Mouse (Mus musculus): ENCODE measurements around the gene Mcrip1. TPM values are rescaled to one million over a fixed set of nuclear protein-coding genes. Genes with fewer than 3 reads are reported as not detected.
A peak's percentile ranks its signal among the peaks of the same experiment; 100 is the strongest.
"Not testable (repeated sequence)": the region's sequence is repeated elsewhere in the genome, so short reads cannot be mapped to it uniquely, and the experiment has no call there.

The Mcrip1 gene
- total RNA-seq, 2 experiments from 2014 or later = 23.4 to 64.7 TPM

DNA sequence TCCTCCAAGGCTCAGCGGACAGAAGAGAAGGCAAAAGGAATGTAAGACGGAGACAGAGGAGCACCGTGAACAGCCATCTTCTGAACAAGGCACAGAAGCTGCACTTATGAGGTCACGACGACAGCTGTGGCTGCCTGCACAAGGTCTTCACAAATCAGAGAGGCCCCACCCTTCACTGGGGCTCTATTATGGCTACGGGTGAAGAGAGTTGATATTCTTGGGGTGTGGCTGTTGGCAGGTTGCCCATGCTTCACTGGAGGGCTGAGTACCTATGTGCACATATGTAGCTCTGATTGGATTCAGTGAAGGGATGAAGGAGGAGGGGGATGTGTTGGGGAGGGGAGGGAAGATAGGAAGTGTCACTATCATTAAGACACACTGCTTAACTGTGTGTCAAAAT is 31.0 kb downstream of the Mcrip1 start:
- ATAC-seq (replicated peaks; ENCODE audit: poor library complexity, severe bottlenecking) = no peak

DNA sequence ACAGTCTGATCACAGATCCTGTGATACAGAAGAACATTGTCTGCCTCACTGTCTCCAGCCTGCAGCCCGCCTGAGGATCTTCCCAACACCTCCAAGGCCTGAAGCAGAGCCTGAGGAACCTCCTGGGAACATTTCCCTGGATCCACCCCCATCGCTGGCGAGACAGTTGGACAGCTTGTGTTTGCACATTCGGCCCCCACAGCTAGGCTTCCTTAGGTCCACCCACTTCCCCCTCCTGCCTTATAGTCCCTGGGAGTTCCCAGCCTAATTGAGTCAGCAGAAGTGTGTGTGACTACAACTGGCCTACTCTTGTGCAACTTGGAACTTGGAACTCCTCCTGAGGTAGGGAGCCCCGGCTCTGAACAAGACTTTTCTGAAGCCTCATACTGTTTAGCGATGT is 31.5 kb downstream of the Mcrip1 start:
- ATAC-seq (replicated peaks; ENCODE audit: poor library complexity, severe bottlenecking) = peak; percentile 82

DNA sequence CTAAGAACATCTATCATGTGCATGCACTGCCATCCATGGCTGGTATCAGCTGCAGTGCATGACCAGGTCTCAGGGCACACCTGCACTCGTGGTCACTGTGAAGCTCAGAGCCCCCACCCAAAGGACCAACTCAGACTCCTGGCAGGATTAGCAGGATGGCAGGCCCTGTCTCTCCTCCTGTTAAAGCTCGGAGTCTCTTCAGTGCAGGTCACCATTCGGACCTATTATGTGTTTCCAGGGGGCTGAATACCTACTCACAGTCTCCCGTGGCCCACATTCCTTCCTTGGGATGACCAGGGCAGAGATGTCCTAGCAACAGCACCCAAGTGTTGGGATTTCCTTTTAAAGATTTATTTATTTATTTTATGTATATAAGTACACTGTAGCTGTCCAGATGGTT is 32.4 kb downstream of the Mcrip1 start:
- ATAC-seq (replicated peaks; ENCODE audit: poor library complexity, severe bottlenecking) = no peak

DNA sequence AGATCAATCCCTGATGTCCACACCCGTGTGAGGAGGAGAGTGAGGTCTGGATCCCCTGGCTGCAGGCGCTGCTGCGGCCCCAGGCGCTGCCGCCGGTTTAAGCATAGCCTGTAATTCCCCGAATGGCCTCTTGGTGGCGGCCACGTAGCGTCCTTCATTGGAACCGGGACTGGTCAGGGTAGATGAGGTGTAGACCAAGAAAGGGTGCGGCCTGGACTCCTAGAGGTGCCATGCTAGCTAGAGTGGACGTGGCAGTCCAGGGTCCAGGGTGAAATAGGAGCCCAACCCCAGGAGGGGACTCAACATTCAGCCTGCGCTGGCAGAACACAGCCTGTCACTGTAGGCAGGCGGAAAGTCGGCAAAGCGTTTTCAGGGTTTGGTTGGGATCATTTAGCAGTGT is 33.9 kb downstream of the Mcrip1 start:
- peak; percentile 60 for ATAC-seq (replicated peaks; ENCODE audit: poor library complexity, severe bottlenecking)

DNA sequence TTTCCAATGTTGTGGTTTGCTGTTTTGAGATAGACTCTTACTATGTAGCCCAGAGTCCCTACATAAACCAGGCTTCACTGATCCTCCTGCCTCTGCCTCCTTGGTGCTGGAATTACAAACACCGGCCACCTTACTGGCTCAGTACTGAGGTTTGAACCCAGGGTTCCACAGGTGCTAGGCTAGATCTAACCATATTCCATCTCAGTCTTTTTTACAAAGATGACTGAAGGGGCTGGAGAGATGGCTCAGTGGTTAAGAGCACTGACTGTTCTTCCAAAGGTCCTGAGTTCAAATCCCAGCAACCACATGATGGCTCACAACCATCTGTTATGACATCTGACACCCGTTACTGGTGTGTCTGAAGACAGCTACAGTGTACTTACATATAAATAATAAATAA is 35.3 kb downstream of the Mcrip1 start:
- ATAC-seq (replicated peaks; ENCODE audit: poor library complexity, severe bottlenecking) = not testable (repeated sequence)

DNA sequence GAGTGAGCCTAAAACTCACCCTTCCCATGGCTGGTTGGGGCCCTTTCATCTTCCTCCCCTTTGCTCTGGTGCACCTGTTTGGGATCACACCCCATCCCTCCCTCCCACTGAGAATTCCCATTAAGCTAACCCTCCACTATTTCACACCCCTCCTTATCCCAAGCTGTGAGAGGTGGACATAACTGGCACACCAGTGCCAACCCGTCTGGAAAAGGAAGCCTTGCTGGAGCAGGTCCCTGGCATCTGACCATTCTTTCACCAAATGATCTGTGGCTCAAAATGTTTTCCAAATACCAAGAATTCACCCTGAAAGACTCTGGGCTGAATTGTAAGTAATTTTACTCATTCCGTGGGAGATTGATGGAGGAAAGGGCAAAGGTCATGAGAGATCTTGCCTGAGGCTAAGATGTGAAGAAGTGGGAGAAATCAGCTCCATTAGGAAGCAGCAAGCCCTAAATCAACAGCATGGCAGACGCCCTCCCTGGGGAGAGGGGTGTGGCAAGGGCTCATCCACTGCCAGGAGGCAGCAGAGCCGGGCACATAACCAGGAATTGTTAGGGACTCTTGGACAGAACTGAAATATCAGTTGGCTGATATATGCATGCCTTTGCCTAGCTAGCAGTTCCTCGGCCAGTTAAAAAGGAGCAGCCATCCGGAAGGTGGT is 36.6 kb downstream of the Mcrip1 start:
- ATAC-seq (replicated peaks; ENCODE audit: poor library complexity, severe bottlenecking) = no peak

DNA sequence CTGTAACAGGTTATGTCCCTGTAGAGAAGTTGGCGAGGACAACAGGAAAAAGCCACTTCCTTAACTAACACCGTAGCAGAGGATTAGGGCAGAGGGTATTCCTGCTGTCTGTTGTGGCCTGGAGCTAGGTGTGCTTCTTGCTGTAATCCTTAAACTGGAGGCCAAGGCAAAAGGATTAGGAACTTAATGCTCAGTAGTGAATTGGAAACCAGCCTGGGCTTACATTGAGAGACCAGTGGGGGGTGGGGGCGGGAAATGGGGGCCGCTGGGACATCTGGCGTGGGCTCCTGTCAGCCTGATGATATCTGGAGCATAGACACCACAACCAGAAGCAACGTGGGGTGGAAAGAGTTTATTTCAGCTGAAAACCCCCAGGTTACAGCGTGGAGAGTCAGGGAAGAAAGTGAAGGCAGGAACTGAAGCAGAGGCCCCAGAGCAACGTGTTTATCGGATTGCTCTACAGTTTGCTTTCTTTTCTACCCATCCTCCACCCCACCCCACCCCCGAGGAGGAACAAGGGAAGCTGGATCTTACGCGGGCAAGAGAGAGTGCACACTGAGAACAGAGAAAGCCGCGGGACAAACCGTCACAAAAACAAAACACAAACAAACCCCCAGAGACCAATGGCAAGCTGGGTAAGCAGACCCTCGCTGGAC is 39.0 kb downstream of the Mcrip1 start:
- peak; percentile 70 for ATAC-seq (replicated peaks; ENCODE audit: poor library complexity, severe bottlenecking)

DNA sequence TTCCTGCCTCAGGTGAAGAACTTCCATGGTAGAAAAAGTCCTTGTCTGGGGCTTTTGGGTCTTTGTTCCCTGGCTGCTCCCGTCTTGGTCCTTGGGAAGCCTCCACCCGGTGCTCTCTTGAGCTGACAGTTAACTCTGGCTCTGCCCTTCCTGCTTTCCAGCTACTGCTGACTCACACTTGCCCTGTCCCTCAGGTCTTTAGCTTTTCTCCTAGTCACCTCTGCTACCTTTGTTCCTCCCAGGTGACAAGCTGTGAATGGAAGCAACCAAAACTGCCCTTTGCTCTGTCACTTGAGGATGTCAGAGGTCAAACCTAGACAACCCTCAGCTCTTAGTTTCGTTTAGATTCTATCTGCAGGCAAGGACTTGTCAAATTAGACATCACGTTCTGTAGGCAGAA is 39.6 kb downstream of the Mcrip1 start:
- ATAC-seq (replicated peaks; ENCODE audit: poor library complexity, severe bottlenecking) = no peak

DNA sequence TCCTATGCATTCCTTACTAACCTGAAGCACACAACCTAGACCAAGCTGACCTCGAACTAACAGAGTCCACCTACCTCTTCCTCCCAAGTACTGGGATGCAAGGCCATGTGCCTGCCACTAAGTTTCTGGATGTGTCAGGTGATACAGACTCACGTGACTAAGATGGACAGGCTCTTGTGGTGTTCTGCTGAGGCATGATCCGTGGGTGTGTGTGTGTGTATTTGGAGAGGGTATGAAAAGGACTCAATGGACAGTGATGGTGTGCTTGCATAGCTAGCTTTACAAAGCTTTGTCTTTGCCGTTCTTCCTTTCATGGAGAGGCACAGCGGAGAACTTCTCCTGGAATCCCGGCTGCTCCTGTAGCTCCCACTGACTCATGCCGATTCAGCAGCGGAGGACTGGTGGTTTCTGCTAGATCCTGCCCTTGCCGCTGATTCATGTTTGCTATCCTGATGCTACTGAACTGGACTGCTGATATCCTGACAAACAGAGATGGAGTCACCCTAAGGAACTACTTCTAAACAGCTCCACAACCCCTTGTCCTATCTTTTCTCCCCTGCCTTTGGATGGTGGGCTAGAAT is 41.1 kb downstream of the Mcrip1 start:
- ATAC-seq (replicated peaks; ENCODE audit: poor library complexity, severe bottlenecking) = no peak

DNA sequence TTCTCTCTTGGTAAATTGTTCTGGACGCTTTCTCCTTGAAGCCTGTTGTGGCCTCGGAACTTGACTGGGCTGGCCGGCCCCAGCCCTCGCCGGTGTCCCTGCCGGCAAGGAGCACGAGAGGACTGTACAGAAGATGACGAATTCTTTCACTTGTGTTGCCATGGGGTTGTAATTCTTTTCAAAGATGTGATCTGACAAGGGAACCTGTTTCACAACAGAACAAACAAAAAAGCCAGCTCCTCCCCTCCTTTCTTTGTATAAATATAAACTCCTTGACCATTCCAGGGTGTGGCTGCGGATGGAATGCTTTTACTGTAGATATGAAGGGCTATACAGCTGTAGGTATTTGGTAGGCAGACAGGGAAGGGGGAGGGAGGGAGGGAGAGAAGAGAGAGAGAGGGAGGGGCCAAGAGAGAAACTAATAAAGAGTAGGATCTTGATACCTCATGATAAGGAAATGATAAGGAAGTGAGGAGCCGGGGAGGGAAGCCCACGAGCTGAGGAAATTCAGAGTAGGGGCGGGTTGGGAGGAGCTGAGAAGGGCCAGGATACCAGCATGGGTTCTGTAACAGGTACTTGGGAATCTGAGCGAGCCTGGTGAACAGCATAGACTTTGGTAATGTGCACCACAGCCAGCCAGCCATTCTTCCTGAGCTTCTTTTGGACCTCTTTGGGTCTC is 41.8 kb downstream of the Mcrip1 start:
- ATAC-seq (replicated peaks; ENCODE audit: poor library complexity, severe bottlenecking) = no peak

DNA sequence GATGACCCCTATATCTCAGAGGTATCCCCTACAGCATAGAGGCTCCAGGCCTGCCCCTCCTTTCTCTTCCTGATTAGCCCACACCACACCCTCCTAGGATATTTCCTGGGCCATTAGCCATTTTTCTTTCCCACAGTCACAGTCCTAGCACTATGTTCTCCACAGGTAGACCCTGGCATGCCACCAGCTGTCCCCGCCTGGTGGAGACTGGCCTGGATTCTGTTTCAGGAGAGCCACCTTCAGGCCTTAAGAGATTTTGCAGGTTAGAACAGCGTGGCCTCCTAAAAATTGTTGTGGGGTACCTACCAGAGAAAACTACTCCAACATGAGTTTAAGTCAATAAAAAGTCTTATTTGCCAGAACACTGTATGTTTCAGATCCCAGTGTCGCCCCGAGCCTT is 42.6 kb downstream of the Mcrip1 start:
- peak; percentile 47 for ATAC-seq (replicated peaks; ENCODE audit: poor library complexity, severe bottlenecking)

DNA sequence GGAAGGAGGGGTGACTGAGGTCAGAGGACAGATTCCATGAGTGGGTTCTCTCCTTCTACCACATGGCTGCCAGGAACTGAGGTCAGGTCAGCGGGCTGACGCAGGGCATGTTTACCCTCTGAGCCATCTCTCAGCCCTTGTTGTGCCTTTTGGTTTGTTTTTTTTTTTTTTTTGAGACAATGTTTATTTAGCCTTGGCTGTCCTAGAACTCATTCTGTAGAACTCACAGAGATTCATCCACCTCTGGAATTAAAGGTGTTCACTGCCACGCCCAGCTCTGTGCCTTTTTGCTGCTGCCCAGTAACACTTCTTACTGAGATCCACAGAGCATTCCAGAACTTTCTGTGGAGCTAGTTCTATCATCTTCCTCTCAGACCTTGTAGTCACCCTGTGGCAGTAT is 43.9 kb downstream of the Mcrip1 start:
- ATAC-seq (replicated peaks; ENCODE audit: poor library complexity, severe bottlenecking) = no peak

DNA sequence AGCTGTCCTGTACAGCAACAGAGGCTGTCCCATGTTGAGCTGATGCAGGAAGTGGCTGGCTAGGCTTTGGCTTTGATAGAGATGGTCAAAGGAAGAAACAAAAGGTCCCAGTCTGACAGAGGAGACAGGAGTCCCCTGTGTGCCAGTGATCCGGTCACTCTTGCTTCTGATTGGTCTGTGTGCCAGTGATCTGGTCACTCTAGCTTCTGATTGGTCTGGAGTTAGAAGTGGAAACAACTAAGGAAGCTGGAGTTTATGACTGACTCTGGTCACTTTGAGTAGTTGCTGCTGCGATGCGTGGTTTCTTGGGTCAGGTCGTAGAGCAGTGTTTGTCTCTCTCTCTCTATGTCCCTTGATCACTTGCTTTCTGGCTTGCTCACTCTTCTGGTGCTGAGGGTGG is 47.8 kb downstream of the Mcrip1 start:
- no peak for ATAC-seq (replicated peaks; ENCODE audit: poor library complexity, severe bottlenecking)

DNA sequence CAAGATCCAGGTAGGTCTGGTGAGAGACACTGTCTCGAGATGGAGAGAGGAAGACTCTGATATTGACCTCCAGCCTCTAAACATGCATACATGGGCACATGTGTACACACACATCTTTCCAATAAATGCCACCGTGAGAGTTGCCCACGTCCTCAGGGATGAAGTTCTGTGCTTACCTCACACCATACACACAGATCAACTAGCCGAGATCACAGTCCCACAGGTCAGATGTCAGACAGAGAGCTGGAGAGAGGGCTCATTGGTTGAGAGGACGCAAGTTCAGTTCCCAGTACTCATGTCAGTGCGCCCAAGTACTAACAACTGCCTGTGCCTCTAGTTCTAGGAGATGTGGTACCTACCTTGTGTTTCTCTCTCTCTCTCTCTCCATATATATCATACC is 48.5 kb downstream of the Mcrip1 start:
- ATAC-seq (replicated peaks; ENCODE audit: poor library complexity, severe bottlenecking) = no peak

DNA sequence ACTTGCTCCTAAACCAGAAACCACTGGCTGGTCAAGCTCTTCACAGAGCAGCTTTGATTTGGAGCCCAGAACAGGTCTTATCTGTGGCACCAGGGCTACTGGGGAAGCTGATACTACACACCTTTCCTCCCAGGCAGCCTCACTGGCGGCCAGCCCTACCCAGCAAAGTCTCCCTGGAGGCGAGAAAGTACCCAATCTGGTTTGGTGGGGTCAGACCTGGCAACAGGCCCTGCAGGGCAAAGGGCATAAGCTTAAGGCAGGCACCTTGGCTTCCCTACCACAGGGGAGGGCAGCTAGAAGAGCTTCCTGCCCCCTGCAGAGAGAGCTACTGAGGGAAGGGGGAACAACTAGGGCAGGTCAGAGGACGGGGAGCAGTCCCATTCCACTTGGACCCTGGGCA is 49.2 kb downstream of the Mcrip1 start:
- ATAC-seq (replicated peaks; ENCODE audit: poor library complexity, severe bottlenecking) = no peak

DNA sequence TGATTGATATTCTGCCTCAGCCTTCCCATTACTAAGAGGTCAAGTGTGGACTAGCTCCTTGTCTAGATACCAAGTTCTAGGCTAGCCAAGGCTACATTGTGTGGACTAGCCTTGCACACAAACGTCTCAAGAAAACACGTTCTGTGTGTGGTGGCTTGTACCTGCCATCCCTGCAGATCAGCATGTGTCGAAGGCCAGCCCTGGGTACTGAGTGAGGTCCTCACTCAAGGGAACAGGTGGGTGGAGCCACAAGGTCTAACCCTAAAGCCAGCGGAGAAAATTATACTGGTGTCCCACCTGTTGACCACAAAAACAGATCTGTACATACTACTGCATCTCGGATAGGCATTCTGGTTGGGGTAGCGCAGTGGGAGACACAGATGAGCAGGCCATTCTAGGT is 49.6 kb downstream of the Mcrip1 start:
- no peak for ATAC-seq (replicated peaks; ENCODE audit: poor library complexity, severe bottlenecking)

DNA sequence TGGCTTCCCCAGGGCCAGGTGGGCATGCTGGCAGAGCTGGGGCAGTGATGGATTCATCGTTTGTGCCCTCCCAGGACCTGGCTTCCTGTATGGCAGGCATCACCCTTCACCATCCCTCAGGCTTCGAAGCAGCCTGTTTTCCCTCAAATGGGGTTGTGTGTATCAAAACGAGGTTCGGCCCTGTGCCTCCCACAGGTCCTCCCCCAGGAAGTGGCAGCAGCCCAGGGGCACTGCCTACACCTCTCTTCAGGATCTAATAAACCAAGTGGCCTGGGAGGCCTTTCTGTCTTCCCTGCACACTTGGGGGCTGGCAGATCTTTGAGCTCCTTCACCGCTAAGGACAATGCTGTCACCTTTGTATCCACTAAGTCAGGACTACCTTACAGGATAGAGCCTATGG is 50.6 kb downstream of the Mcrip1 start:
- no peak for ATAC-seq (replicated peaks; ENCODE audit: poor library complexity, severe bottlenecking)

DNA sequence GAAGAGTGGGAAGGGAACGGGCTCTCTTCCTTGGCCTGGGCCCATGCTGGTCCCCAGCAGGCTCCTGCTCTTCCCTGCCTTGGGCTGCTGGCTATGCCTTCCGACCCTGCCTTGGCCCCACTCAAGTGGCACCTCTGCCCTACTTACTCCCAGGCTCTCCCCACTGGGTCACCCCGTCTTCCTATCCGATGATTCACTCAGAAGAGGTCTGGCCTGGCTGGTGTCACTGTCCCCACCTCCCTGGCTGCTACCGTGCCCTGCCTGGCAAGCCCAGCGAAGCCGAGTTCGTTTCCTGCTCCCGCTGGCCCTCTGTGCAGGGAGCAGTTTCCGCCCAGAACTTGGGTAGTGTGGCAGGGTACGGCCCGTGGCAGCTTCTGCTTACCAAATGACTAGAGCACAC is 51.3 kb downstream of the Mcrip1 start:
- ATAC-seq (replicated peaks; ENCODE audit: poor library complexity, severe bottlenecking) = no peak

DNA sequence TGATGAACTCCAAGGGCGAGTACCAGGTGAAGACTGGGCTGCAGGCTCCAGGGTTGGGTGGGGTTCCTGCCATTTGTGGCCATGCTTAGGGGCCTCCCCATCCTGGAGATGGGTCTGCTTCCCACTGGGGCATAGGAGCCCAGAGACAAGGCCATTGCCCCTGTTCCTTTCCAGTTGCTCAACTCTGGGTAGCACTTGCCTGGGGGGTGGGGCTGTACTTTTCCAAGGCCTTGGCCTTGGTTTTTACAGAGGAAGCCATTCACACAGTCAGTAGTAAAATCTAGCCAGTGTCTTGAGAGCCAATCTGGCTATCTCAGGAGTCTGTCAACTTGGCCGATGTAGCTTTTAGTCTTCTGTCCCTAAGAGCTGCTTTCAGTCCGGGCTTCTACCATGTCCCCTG is 52.1 kb downstream of the Mcrip1 start:
- ATAC-seq (replicated peaks; ENCODE audit: poor library complexity, severe bottlenecking) = no peak

DNA sequence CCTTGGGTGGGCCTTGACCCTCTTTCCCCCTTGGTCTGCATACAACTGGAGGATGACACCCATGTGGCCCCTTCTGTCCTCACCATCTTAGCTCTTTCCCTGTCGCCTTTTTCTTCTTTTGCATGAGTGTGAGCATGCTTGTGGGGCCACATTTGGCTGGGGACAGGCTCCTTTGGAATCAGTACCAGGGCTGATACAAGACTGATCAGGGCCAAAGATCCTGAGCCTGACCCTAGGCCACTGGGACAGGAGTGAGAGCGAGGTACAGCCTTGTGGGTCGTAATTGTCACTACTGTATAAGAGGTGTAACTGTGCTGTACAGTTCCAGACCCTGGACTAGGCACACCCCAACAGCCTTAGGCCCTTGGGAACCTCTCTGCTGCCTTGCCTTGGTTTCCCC is 55.6 kb downstream of the Mcrip1 start:
- no peak for ATAC-seq (replicated peaks; ENCODE audit: poor library complexity, severe bottlenecking)

DNA sequence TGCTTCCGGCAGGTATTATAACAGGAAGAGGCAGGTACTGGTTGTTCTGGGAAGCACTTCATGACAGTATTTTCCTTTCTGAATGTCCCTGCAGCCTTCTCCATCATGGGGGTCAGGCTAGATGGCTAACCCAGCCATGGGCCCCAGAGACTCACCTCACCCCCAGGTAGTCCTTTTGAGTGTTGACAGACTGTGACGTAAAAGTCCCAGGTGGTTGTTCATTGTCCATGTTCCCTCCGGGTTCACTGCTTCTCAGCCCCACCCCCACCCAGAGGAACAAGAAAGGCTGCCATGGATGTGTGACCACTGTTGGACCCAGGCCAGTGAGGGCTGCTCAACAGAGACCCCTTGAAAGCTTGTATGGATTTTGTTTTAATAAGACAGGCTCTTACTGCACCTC is 56.2 kb downstream of the Mcrip1 start:
- no peak for ATAC-seq (replicated peaks; ENCODE audit: poor library complexity, severe bottlenecking)

Data from granulocyte monocyte progenitor cell, adult 5-6 weeks (primary cell).